Mouse (Mus musculus): ENCODE data around the gene Dph7. TPM values are rescaled to one million over a fixed set of nuclear protein-coding genes. Genes with fewer than 3 reads are reported as not detected.

The Dph7 gene
- polyA plus RNA-seq, 1 experiment from 2014 or later = 28.5 TPM

- H3K4me3 ChIP-seq = peak within 1 kb of the TSS; percentile 71
- under 1% methylated on average over 64 of the region's 64 CpGs for WGBS
- peak within 1 kb of the TSS; percentile 93 for H3K4me2 ChIP-seq (replicated peaks)
- H3K36me3 ChIP-seq = peaks cover 25% of the 10 kb centered on the region
- H3K9ac ChIP-seq = peak within 1 kb of the TSS; percentile 69
- no peaks in the 10 kb centered on the region for H3K9me3 ChIP-seq (replicated peaks)
- H3K4me1 ChIP-seq = peaks cover 20% of the 10 kb centered on the region
- ATAC-seq (ENCODE audit: low FRiP score) = peak; percentile 100
- peak within 1 kb of the TSS; percentile 91 for H3K27ac ChIP-seq
- H3K27me3 ChIP-seq = no peaks in the 10 kb centered on the region
Observed at GRCm38 (mm10) chr2:24974906-24975703, 12.9 kb downstream of the Dph7 start, which contains the start of gene Mrpl41. Mrpl41 (minus strand) TSS chr2:24975098.

GRCm38 (mm10) chr2:24975704-24976297, 13.6 kb downstream of the Dph7 start, which contains the start of gene Pnpla7:
Pnpla7 (plus strand) TSS chr2:24976033.
- peak within 1 kb of the TSS; percentile 91 for H3K27ac ChIP-seq
- H3K4me3 ChIP-seq = peak within 1 kb of the TSS; percentile 71
- H3K9ac ChIP-seq = peak within 1 kb of the TSS; percentile 69
- peaks cover 20% of the 10 kb centered on the region for H3K4me1 ChIP-seq
- WGBS = under 1% methylated on average over 16 of the region's 16 CpGs
- H3K27me3 ChIP-seq = no peaks in the 10 kb centered on the region
- peaks cover 18% of the 10 kb centered on the region for H3K36me3 ChIP-seq
- ATAC-seq (ENCODE audit: low FRiP score) = peak; percentile 18
- peak within 1 kb of the TSS; percentile 93 for H3K4me2 ChIP-seq (replicated peaks)
- no peaks in the 10 kb centered on the region for H3K9me3 ChIP-seq (replicated peaks)

- 95% methylated on average over 5 of the region's 5 CpGs for WGBS
- no peak overlapping the region for H3K27ac ChIP-seq
- no peak for ATAC-seq (ENCODE audit: low FRiP score)
Observed at GRCm38 (mm10) chr2:24976960-24977359, 14.8 kb downstream of the Dph7 start.

GRCm38 (mm10) chr2:24987762-24988161, 25.6 kb downstream of the Dph7 start:
- H3K27ac ChIP-seq = no peak overlapping the region

More at GRCm38 (mm10) chr2:24976960-24977359, 14.8 kb downstream of the Dph7 start:
- no peak overlapping the region for H3K9ac ChIP-seq
- H3K4me3 ChIP-seq = no peak overlapping the region
- H3K4me2 ChIP-seq (replicated peaks) = no peak overlapping the region
- no peaks in the 10 kb centered on the region for H3K27me3 ChIP-seq
- no peaks in the 10 kb centered on the region for H3K9me3 ChIP-seq (replicated peaks)
- H3K36me3 ChIP-seq = peaks cover 8% of the 10 kb centered on the region
- peaks cover 20% of the 10 kb centered on the region for H3K4me1 ChIP-seq

GRCm38 (mm10) chr2:24995332-24995731, 33.1 kb downstream of the Dph7 start:
- H3K9me3 ChIP-seq (replicated peaks) = no peaks in the 10 kb centered on the region
- no peaks in the 10 kb centered on the region for H3K36me3 ChIP-seq
- no peak overlapping the region for H3K4me2 ChIP-seq (replicated peaks)
- H3K27ac ChIP-seq = no peak overlapping the region
- no peak for ATAC-seq (ENCODE audit: low FRiP score)
- no peaks in the 10 kb centered on the region for H3K4me1 ChIP-seq
- no peak overlapping the region for H3K4me3 ChIP-seq
- H3K27me3 ChIP-seq = no peaks in the 10 kb centered on the region
- no peak overlapping the region for H3K9ac ChIP-seq
- 95% methylated on average over 6 of the region's 6 CpGs for WGBS

More at GRCm38 (mm10) chr2:24987762-24988161, 25.6 kb downstream of the Dph7 start:
- Histone ChIP-seq H3K9ac (no peak overlapping the region), H3K4me3 (no peak overlapping the region), H3K4me1 (no peaks in the 10 kb centered on the region), H3K9me3 (replicated peaks) (no peaks in the 10 kb centered on the region), H3K36me3 (no peaks in the 10 kb centered on the region), H3K27me3 (no peaks in the 10 kb centered on the region), H3K4me2 (replicated peaks) (no peak overlapping the region)
- ATAC-seq (ENCODE audit: low FRiP score) = no peak
- WGBS = 70% methylated on average over 2 of the region's 2 CpGs

GRCm38 (mm10) chr2:24996471-24996870, 34.3 kb downstream of the Dph7 start:
- Histone ChIP-seq H3K9ac (no peak overlapping the region), H3K27ac (no peak overlapping the region), H3K9me3 (replicated peaks) (no peaks in the 10 kb centered on the region), H3K4me3 (no peak overlapping the region), H3K4me1 (0 out of 2 replicates have a peak, but pooled peaks cover 2% of the 10 kb centered on the region), H3K4me2 (replicated peaks) (no peak overlapping the region), H3K36me3 (no peaks in the 10 kb centered on the region), H3K27me3 (no peaks in the 10 kb centered on the region)
- ATAC-seq (ENCODE audit: low FRiP score) = no peak
- 97% methylated on average over 2 of the region's 2 CpGs for WGBS

- no peak for ATAC-seq (ENCODE audit: low FRiP score)
- Histone ChIP-seq H3K9me3 (replicated peaks) (no peaks in the 10 kb centered on the region), H3K27ac (no peak overlapping the region), H3K4me1 (0 out of 2 replicates have a peak, but pooled peaks cover 2% of the 10 kb centered on the region), H3K4me3 (no peak overlapping the region), H3K36me3 (no peaks in the 10 kb centered on the region), H3K9ac (no peak overlapping the region), H3K27me3 (no peaks in the 10 kb centered on the region), H3K4me2 (replicated peaks) (no peak overlapping the region)
- WGBS = 87% methylated on average over 3 of the region's 3 CpGs
Observed at GRCm38 (mm10) chr2:25000544-25001235, 38.5 kb downstream of the Dph7 start.

- Histone ChIP-seq H3K4me3 (no peak overlapping the region), H3K36me3 (no peaks in the 10 kb centered on the region), H3K9me3 (replicated peaks) (no peaks in the 10 kb centered on the region), H3K9ac (no peak overlapping the region), H3K4me2 (replicated peaks) (no peak overlapping the region), H3K27me3 (no peaks in the 10 kb centered on the region), H3K4me1 (0 out of 2 replicates have a peak, but pooled peaks cover 2% of the 10 kb centered on the region), H3K27ac (no peak overlapping the region)
- WGBS = 78% methylated on average over 9 of the region's 9 CpGs
- no peak for ATAC-seq (ENCODE audit: low FRiP score)
Observed at GRCm38 (mm10) chr2:25003946-25004786, 42.0 kb downstream of the Dph7 start.

- H3K9ac ChIP-seq = no peak overlapping the region
- H3K36me3 ChIP-seq = no peaks in the 10 kb centered on the region
- WGBS = 89% methylated on average over 1 of the region's 1 CpGs
- no peak overlapping the region for H3K27ac ChIP-seq
- no peak for ATAC-seq (ENCODE audit: low FRiP score)
- H3K4me3 ChIP-seq = no peak overlapping the region
- no peaks in the 10 kb centered on the region for H3K9me3 ChIP-seq (replicated peaks)
- no peak overlapping the region for H3K4me2 ChIP-seq (replicated peaks)
- no peaks in the 10 kb centered on the region for H3K27me3 ChIP-seq
- H3K4me1 ChIP-seq = no peaks in the 10 kb centered on the region
Observed at GRCm38 (mm10) chr2:25006767-25007166, 44.6 kb downstream of the Dph7 start.

GRCm38 (mm10) chr2:25008250-25008649, 46.0 kb downstream of the Dph7 start:
- Histone ChIP-seq H3K36me3 (no peaks in the 10 kb centered on the region), H3K27ac (no peak overlapping the region), H3K4me3 (no peak overlapping the region), H3K4me2 (replicated peaks) (no peak overlapping the region), H3K27me3 (no peaks in the 10 kb centered on the region), H3K9me3 (replicated peaks) (no peaks in the 10 kb centered on the region), H3K4me1 (no peaks in the 10 kb centered on the region), H3K9ac (no peak overlapping the region)
- no peak for ATAC-seq (ENCODE audit: low FRiP score)

Data from hindbrain, embryonic 12.5 days (tissue).